Mouse (Mus musculus): ENCODE data around the gene Naa60. TPM values are rescaled to one million over a fixed set of nuclear protein-coding genes. Genes with fewer than 3 reads are reported as not detected.

Gene Naa60
- polyA plus RNA-seq, 1 experiment from 2014 or later, result 39.5 TPM

DNA sequence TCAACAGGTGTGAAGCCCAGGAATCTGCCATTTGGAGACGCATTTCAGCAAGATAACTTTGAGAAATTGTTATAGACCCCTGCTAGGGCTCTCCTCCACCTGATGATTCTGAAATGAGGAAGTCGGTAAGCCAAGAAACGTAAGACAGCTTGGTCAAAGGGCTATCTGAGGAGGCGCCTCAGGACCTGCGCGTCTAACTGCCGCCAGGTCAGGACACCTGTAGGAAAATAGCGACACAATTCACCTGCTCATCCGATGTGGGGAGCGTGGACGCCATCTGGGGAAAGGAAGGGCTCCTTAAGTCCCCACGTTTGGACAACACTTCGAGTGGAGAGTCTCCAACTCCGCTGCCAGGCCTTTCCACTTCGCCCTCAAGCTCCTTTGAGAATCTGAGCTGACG is 360 bp upstream of the Naa60 start:
- Histone ChIP-seq H3K36me3 (ENCODE audit: control insufficient read depth, insufficient read depth, low read length) (0 out of 2 replicates have a peak, but pooled peaks cover 1% of the 10 kb centered on the region), H3K9ac (ENCODE audit: low read depth, low read length) (peak overlapping the region; percentile 72), H3K27ac (ENCODE audit: low read depth, low read length) (no peak overlapping the region), H3K4me3 (ENCODE audit: low read depth, low read length) (peak overlapping the region; percentile 70), H3K4me2 (peak overlapping the region; percentile 85), H3K4me1 (ENCODE audit: control insufficient read depth, insufficient read depth, low read length) (peaks cover 3% of the 10 kb centered on the region; the same call in 1 of the 2 replicates), H3K9me3 (replicated peaks; ENCODE audit: control insufficient read depth, low read length) (no peaks in the 10 kb centered on the region), H3K27me3 (ENCODE audit: control insufficient read depth, insufficient read depth, low read length) (no peaks in the 10 kb centered on the region)
- 4% methylated on average over 16 of the region's 16 CpGs for WGBS (ENCODE audit: insufficient replicate concordance)
- peak; percentile 5; the same call in 1 of the 2 replicates for ATAC-seq (replicated peaks; ENCODE audit: insufficient number of reproducible peaks, low FRiP score, low TSS enrichment)

DNA sequence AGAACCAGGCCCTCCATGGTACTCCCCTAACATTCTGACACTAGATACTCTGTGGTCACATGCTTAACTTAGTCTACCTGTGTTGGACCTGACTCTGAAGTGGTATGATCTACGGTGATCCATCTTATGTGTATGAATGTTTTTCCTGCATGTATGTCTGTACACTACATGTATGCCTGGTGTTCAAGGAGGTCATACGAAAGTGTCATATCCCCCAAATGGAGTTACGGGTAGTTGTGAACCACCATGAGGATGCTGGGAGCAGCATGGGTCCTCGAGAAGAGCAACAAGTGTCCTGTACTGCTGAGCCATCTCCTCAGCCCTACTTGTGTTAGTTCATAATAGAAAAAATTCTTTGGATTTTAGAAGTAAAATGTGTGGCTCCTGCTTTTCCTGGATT is 4.2 kb downstream of the Naa60 start:
- 0 out of 2 replicates have a peak, but pooled peaks cover 2% of the 10 kb centered on the region for H3K36me3 ChIP-seq (ENCODE audit: control insufficient read depth, insufficient read depth, low read length)
- H3K9me3 ChIP-seq (replicated peaks; ENCODE audit: control insufficient read depth, low read length), result no peaks in the 10 kb centered on the region
- H3K27ac ChIP-seq (ENCODE audit: low read depth, low read length), result no peak overlapping the region
- no peak overlapping the region for H3K4me3 ChIP-seq (ENCODE audit: low read depth, low read length)
- peaks cover 3% of the 10 kb centered on the region; the same call in 1 of the 2 replicates for H3K4me1 ChIP-seq (ENCODE audit: control insufficient read depth, insufficient read depth, low read length)
- no peak overlapping the region for H3K4me2 ChIP-seq
- WGBS (ENCODE audit: insufficient replicate concordance), result 92% methylated on average over 4 of the region's 4 CpGs
- no peaks in the 10 kb centered on the region for H3K27me3 ChIP-seq (ENCODE audit: control insufficient read depth, insufficient read depth, low read length)
- ATAC-seq (replicated peaks; ENCODE audit: insufficient number of reproducible peaks, low FRiP score, low TSS enrichment), result no peak
- H3K9ac ChIP-seq (ENCODE audit: low read depth, low read length), result no peak overlapping the region

DNA sequence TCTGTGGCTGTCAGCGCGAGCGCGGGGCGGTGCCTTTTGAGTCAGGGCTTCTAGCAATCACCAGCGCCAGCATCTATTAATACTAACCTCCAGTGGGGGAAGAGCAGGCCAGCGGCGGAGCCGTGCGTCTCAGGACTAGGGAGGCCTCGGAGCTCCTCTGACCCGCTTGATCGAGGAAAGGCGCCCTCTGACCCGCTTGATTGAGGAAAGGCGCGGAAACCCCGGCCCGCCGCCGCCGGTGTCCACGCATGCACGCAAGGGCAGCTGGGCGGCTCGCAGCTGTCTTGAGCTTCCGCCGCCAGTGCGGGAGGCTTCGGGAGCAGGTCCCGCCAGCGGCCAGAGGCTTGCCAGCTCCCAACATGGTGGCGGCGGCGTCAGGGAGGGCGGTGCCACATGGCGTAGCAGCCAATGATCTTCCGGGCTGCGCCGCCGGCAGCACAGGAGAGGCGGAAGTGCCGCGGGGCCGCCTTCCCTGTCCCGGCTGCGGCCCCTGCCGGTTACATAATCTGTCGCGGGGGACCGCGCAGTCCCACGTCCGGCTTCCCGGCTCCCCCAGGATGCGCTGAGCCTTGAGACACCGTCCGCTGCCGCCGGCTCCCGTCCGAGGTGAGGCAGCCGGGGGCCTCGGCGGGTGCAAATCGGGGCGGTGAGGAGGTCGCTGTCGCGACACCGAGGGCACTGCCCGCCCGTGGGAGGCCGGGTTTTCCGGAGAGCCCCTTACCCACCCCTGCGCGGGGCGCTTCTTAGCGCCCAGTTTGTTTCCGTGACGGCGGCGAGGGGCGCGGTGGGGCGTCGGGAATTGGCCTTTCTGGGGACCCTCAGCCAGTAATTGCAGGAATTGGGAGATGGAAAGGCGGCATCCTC is 12.3 kb downstream of the Naa60 start, which contains the start of the genes Zfp597 and Gm20695:
Gene Zfp597, minus strand, starts transcription at position 361 of the 864 bp plus-strand sequence.
Gene Gm20695, plus strand, starts transcription at position 448 of the 864 bp plus-strand sequence.
- H3K36me3 ChIP-seq (ENCODE audit: control insufficient read depth, insufficient read depth, low read length), result no peaks in the 10 kb centered on the region
- peak within 1 kb of the TSS; percentile 89 for H3K27ac ChIP-seq (ENCODE audit: low read depth, low read length)
- no peaks in the 10 kb centered on the region for H3K9me3 ChIP-seq (replicated peaks; ENCODE audit: control insufficient read depth, low read length)
- H3K4me1 ChIP-seq (ENCODE audit: control insufficient read depth, insufficient read depth, low read length), result peaks cover 10% of the 10 kb centered on the region; the same call in 1 of the 2 replicates
- peak within 1 kb of the TSS; percentile 97 for H3K4me3 ChIP-seq (ENCODE audit: low read depth, low read length)
- WGBS (ENCODE audit: insufficient replicate concordance), result under 1% methylated on average over 88 of the region's 88 CpGs
- peak within 1 kb of the TSS; percentile 91 for H3K9ac ChIP-seq (ENCODE audit: low read depth, low read length)
- ATAC-seq (replicated peaks; ENCODE audit: insufficient number of reproducible peaks, low FRiP score, low TSS enrichment), result peak; percentile 99
- H3K27me3 ChIP-seq (ENCODE audit: control insufficient read depth, insufficient read depth, low read length), result no peaks in the 10 kb centered on the region
- H3K4me2 ChIP-seq, result peak within 1 kb of the TSS; percentile 82

DNA sequence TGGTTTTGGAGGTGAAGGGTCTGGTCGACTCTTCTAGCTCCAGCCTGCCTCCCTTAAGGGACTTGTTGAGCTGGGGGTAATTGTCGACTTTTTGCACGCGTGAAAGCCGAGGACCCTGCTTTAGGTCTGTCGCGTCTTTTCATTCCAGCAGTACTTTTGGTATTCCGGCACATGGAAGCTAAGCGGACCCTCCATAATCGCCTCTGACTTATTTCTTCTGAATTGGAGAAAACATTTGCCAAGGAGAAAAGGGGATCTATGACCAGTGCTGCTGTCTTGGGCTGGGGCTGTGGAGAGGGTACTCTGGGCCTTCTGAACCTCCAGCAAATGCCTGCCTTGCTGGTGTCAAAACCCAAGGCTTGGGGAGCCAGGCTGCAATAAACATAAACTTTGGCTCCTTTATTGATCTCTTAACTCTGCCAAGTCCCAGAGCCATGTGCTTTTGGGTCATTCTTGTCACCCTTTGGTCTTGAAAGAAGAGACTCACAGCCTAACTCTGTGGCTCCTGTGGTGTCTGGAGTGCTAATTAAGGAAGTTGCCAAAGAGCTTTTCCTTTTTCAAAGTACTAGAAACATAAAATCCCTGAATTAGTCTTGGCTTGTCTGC is 13.0 kb downstream of the Naa60 start:
- peak overlapping the region; percentile 91 for H3K9ac ChIP-seq (ENCODE audit: low read depth, low read length)
- peak overlapping the region; percentile 82 for H3K4me2 ChIP-seq
- peaks cover 10% of the 10 kb centered on the region; the same call in 1 of the 2 replicates for H3K4me1 ChIP-seq (ENCODE audit: control insufficient read depth, insufficient read depth, low read length)
- H3K36me3 ChIP-seq (ENCODE audit: control insufficient read depth, insufficient read depth, low read length), result no peaks in the 10 kb centered on the region
- H3K27me3 ChIP-seq (ENCODE audit: control insufficient read depth, insufficient read depth, low read length), result no peaks in the 10 kb centered on the region
- WGBS (ENCODE audit: insufficient replicate concordance), result 5% methylated on average over 10 of the region's 10 CpGs
- no peaks in the 10 kb centered on the region for H3K9me3 ChIP-seq (replicated peaks; ENCODE audit: control insufficient read depth, low read length)
- H3K27ac ChIP-seq (ENCODE audit: low read depth, low read length), result peak overlapping the region; percentile 89
- ATAC-seq (replicated peaks; ENCODE audit: insufficient number of reproducible peaks, low FRiP score, low TSS enrichment), result no peak
- peak overlapping the region; percentile 97 for H3K4me3 ChIP-seq (ENCODE audit: low read depth, low read length)

DNA sequence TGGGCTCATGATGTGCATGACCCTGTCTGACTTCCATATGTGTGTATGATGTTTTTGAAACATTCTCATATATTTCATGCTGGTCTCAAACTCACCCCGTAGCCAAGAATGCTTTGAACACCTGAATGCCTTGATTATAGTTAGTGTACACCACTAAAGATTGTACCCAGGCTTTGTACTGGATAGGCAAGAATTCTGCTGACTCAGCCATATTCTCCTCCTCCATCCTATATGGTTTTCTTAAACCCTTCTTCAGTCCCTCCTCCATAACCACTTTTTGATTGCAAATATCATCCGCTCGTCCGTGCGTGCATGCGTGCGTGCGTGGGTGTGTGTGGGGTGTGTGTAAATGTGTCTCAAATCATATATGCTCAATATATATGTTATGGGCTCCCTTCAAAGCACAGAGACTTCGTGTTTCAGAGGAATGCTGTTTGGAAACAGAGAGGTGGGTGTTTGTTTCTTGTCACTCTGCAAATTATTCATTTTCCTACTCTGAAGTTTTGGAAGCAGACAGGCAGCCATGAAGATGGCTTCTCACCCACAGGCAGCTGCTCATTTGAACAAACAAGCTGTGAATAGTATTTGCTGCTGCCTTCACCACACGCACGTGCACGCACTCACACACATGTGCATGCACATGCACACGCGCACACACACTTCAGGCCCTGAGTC is 19.6 kb downstream of the Naa60 start:
- 0 out of 2 replicates have a peak, but pooled peaks cover under 1% of the 10 kb centered on the region for H3K36me3 ChIP-seq (ENCODE audit: control insufficient read depth, insufficient read depth, low read length)
- 91% methylated on average over 14 of the region's 14 CpGs for WGBS (ENCODE audit: insufficient replicate concordance)
- ATAC-seq (replicated peaks; ENCODE audit: insufficient number of reproducible peaks, low FRiP score, low TSS enrichment), result no peak

DNA sequence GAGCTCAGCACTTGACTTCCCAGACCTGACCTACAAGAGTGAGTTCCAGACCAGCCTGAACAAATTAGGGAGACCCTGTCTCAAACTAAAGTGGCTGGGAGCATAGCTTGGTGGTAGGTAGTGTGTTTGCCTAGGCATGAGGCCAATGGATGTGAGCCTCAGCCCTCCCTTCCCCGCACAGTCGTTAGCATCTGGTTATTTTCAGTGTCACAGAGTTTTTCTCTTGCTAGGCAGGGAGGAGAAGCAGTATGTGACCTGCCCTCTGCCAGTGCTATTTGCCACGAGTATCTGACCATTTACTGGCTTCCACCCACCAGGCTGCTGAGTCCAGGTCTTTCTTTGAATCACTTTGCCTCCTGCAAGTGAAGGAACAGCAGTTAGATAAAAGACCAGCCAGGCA is 21.6 kb downstream of the Naa60 start:
- 0 out of 2 replicates have a peak, but pooled peaks cover 4% of the 10 kb centered on the region for H3K36me3 ChIP-seq (ENCODE audit: control insufficient read depth, insufficient read depth, low read length)
- no peaks in the 10 kb centered on the region for H3K9me3 ChIP-seq (replicated peaks; ENCODE audit: control insufficient read depth, low read length)
- 42% methylated on average over 3 of the region's 3 CpGs for WGBS (ENCODE audit: insufficient replicate concordance)
- no peaks in the 10 kb centered on the region for H3K27me3 ChIP-seq (ENCODE audit: control insufficient read depth, insufficient read depth, low read length)
- no peak overlapping the region for H3K4me2 ChIP-seq
- ATAC-seq (replicated peaks; ENCODE audit: insufficient number of reproducible peaks, low FRiP score, low TSS enrichment), result no peak; the same call in 1 of the 2 replicates
- no peak overlapping the region for H3K4me3 ChIP-seq (ENCODE audit: low read depth, low read length)
- peaks cover 6% of the 10 kb centered on the region; the same call in 1 of the 2 replicates for H3K4me1 ChIP-seq (ENCODE audit: control insufficient read depth, insufficient read depth, low read length)
- H3K9ac ChIP-seq (ENCODE audit: low read depth, low read length), result no peak overlapping the region
- peak overlapping the region; percentile 18; the same call in 1 of the 2 replicates for H3K27ac ChIP-seq (ENCODE audit: low read depth, low read length)

More for the DNA sequence above, 19.6 kb downstream of the Naa60 start:
- no peaks in the 10 kb centered on the region for H3K27me3 ChIP-seq (ENCODE audit: control insufficient read depth, insufficient read depth, low read length)
- H3K9me3 ChIP-seq (replicated peaks; ENCODE audit: control insufficient read depth, low read length), result no peaks in the 10 kb centered on the region
- H3K9ac ChIP-seq (ENCODE audit: low read depth, low read length), result no peak overlapping the region
- no peak overlapping the region for H3K4me3 ChIP-seq (ENCODE audit: low read depth, low read length)
- peaks cover 6% of the 10 kb centered on the region; the same call in 1 of the 2 replicates for H3K4me1 ChIP-seq (ENCODE audit: control insufficient read depth, insufficient read depth, low read length)
- no peak overlapping the region for H3K4me2 ChIP-seq
- H3K27ac ChIP-seq (ENCODE audit: low read depth, low read length), result no peak overlapping the region

DNA sequence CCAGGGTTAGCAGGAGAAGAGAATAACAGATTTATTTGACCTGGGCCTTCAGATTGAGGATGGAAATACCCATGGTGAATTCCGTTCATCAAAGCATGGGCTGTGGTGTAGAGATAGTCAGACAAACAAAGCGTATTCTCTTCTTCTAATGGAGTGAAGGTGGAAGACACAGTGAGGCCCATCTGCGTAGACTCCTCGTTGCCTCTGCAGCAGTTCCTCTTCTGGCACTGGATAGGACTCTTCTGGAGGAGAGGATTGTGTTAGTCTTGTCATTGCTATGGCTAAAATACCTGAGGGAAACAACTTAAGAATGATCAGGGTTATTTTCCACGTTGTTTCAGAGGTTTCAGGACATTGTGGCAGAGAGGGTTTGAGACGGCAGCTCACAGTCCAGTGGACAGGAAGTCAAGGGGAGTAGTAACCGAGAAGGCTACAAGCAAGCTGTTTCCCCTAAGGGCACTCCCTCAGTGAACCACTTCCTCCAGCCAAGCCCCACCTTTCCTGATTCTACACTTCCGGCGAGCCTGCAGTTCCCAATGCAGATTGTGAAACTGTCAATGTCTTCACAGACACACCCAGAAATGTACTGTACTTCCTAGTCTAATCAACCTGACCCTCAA is 23.1 kb downstream of the Naa60 start:
- H3K36me3 ChIP-seq (ENCODE audit: control insufficient read depth, insufficient read depth, low read length), result peaks cover 11% of the 10 kb centered on the region; the same call in 1 of the 2 replicates
- H3K4me1 ChIP-seq (ENCODE audit: control insufficient read depth, insufficient read depth, low read length), result peaks cover 6% of the 10 kb centered on the region; the same call in 1 of the 2 replicates
- ATAC-seq (replicated peaks; ENCODE audit: insufficient number of reproducible peaks, low FRiP score, low TSS enrichment), result no peak
- H3K27me3 ChIP-seq (ENCODE audit: control insufficient read depth, insufficient read depth, low read length), result no peaks in the 10 kb centered on the region
- H3K4me3 ChIP-seq (ENCODE audit: low read depth, low read length), result no peak overlapping the region
- H3K4me2 ChIP-seq, result no peak overlapping the region
- H3K27ac ChIP-seq (ENCODE audit: low read depth, low read length), result peak overlapping the region; percentile 60
- 73% methylated on average over 9 of the region's 9 CpGs for WGBS (ENCODE audit: insufficient replicate concordance)
- no peak overlapping the region for H3K9ac ChIP-seq (ENCODE audit: low read depth, low read length)
- H3K9me3 ChIP-seq (replicated peaks; ENCODE audit: control insufficient read depth, low read length), result no peaks in the 10 kb centered on the region

DNA sequence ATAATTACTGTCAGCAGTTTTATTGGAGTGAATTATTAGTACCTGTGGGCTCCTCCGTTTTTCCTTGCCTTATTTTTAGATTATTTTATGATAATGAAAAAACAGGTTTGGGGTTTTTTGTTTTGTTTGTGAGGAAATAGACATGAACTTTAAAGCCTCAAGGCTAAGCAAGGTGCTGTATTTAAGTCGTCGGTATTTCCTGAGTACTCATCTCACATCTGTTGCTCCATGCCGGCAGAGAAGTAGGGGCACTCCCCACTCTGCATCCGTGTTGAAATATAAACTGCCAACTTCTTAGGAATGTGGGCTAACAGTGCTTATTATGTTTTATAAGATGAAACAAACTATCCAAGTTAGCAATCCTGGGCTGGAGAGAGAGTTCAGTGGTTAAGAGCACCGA is 23.9 kb downstream of the Naa60 start:
- H3K9me3 ChIP-seq (replicated peaks; ENCODE audit: control insufficient read depth, low read length), result no peaks in the 10 kb centered on the region
- H3K9ac ChIP-seq (ENCODE audit: low read depth, low read length), result no peak overlapping the region
- H3K4me1 ChIP-seq (ENCODE audit: control insufficient read depth, insufficient read depth, low read length), result peaks cover 6% of the 10 kb centered on the region; the same call in 1 of the 2 replicates
- no peaks in the 10 kb centered on the region for H3K27me3 ChIP-seq (ENCODE audit: control insufficient read depth, insufficient read depth, low read length)
- H3K27ac ChIP-seq (ENCODE audit: low read depth, low read length), result no peak overlapping the region
- H3K36me3 ChIP-seq (ENCODE audit: control insufficient read depth, insufficient read depth, low read length), result peaks cover 11% of the 10 kb centered on the region
- no peak for ATAC-seq (replicated peaks; ENCODE audit: insufficient number of reproducible peaks, low FRiP score, low TSS enrichment)
- H3K4me3 ChIP-seq (ENCODE audit: low read depth, low read length), result no peak overlapping the region
- no peak overlapping the region for H3K4me2 ChIP-seq
- WGBS (ENCODE audit: insufficient replicate concordance), result 83% methylated on average over 6 of the region's 6 CpGs

All from heart, embryonic 11.5 days (tissue).